Mouse (Mus musculus): ENCODE measurements at regions not wholly inside any gene's neighbourhood (a gene's known extent, or its start where the extent isn't known, plus 50 kb on each side); places are given as distances from the start of the nearest gene placed in this dataset.

DNA sequence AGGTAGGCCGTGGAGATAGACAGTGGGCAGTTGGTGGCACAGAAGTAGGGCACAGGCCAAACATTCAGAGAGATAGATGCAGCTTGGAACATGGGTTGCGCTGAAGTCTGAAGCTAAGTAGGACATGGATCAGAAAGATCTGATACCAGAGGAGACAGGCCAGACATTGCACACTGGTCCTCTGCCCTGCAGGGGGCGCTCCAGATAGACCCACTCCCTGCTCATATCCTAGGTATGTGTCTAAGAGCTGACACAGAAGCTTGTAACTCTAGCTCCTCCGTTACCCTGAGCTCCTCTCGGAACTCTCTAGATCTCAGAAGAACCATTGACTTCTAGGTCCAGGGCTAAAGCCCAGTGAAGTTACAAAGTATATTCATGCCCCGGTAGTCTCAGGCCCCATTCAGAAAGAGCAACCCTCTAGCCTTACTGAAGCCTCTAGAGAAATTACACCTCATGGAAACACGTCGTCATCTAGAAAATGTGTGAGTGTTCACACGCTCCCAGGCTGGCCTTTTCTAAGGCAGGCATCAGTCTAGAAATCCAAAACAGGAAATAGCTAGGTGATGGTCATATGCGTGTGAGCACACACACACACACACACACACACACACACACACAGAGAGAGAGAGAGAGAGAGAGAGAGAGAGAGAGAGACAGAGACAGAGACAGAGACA is 87.8 kb upstream of the Tank start:
- Histone ChIP-seq H3K27me3 (ENCODE audit: control insufficient read depth, insufficient read depth, insufficient read length) (no peaks in the 10 kb centered on the region), H3ac (ENCODE audit: control insufficient read depth, insufficient read length, low read depth) (no peak overlapping the region), H3K79me2 (ENCODE audit: control insufficient read depth, insufficient read depth) (no peaks in the 10 kb centered on the region), H3K4me3 (ENCODE audit: insufficient read depth, poor library complexity, severe bottlenecking) (no peak overlapping the region), H3K79me3 (ENCODE audit: low read depth) (no peaks in the 10 kb centered on the region), H3K36me3 (ENCODE audit: control insufficient read depth, insufficient read depth) (no peaks in the 10 kb centered on the region)
- TF ChIP-seq MYOD1 (IDR thresholded peaks at IDR 0.05; ENCODE audit: control insufficient read depth, insufficient read length, low read depth): no peak
- TF ChIP-seq MYOG (IDR thresholded peaks at IDR 0.05; ENCODE audit: control insufficient read depth, extremely low read depth, insufficient read length): no peak
- no peak for TF ChIP-seq CTCF (IDR thresholded peaks at IDR 0.05; ENCODE audit: control insufficient read depth, insufficient read depth, insufficient read length)
- TF ChIP-seq USF1 (IDR thresholded peaks at IDR 0.05; ENCODE audit: low read depth): no peak
- TF ChIP-seq MAX (IDR thresholded peaks at IDR 0.05): no peak

DNA sequence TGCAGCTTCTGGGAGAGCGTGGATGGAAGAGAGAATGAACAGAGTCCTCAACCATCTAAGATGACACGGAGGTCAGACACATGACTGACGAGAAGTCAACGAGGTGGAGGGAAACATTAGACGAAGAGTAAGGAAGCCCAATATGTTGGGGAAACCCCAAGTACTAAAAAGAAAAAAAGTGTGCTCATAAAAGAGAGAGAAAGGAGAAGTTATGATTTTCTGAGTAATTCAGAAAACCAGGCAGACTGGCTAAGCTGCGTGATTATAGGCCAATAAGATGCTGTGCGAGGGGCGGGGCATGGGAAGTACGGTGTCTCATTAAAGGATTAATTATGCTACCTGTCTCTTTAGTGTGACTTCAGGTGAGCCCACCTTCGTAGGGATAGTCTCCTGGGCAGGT is 88.6 kb upstream of the Tank start:
- Histone ChIP-seq H3K4me3 (ENCODE audit: insufficient read depth, poor library complexity, severe bottlenecking) (no peak overlapping the region), H3K79me3 (ENCODE audit: low read depth) (no peaks in the 10 kb centered on the region), H3K27me3 (ENCODE audit: control insufficient read depth, insufficient read depth, insufficient read length) (no peaks in the 10 kb centered on the region), H3K79me2 (ENCODE audit: control insufficient read depth, insufficient read depth) (no peaks in the 10 kb centered on the region), H3ac (ENCODE audit: control insufficient read depth, insufficient read length, low read depth) (no peak overlapping the region), H3K36me3 (ENCODE audit: control insufficient read depth, insufficient read depth) (no peaks in the 10 kb centered on the region)
- TF ChIP-seq MAX (IDR thresholded peaks at IDR 0.05): no peak
- no peak for TF ChIP-seq FOSL1 (IDR thresholded peaks at IDR 0.05; ENCODE audit: insufficient read depth, low read length, poor library complexity, severe bottlenecking)
- no peak for TF ChIP-seq USF1 (IDR thresholded peaks at IDR 0.05; ENCODE audit: low read depth)
- TF ChIP-seq MYOG (IDR thresholded peaks at IDR 0.05; ENCODE audit: control insufficient read depth, extremely low read depth, insufficient read length): no peak

DNA sequence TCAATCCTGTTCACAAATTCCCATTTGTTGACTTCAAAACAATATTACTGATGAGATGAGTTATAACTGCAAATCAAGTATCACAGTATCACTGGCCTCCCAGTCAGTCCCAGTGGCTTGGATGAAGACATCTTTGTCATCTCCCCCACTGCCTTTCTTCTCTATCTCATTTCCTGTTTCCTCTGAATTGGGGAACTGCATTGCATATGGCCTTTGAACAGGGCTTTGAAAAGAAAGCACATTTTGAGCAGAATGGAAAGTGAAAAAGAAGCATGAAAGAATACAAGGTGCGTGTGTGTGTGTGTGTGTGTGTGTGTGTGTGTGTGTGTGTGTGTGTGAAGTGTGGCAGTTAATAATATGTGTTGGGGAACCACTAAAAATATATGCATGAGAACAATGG is 94.6 kb upstream of the Tank start:
- TF ChIP-seq FOSL1 (IDR thresholded peaks at IDR 0.05; ENCODE audit: insufficient read depth, low read length, poor library complexity, severe bottlenecking) (no peak), USF1 (IDR thresholded peaks at IDR 0.05; ENCODE audit: low read depth) (no peak), MYOD1 (IDR thresholded peaks at IDR 0.05; ENCODE audit: control insufficient read depth, insufficient read length, low read depth) (no peak), MYOG (IDR thresholded peaks at IDR 0.05; ENCODE audit: control insufficient read depth, extremely low read depth, insufficient read length) (no peak), MAX (IDR thresholded peaks at IDR 0.05) (no peak), CTCF (IDR thresholded peaks at IDR 0.05; ENCODE audit: control insufficient read depth, insufficient read depth, insufficient read length) (no peak), CEBPB (IDR thresholded peaks at IDR 0.05; ENCODE audit: low read depth) (no peak)
- H3K4me3 ChIP-seq (ENCODE audit: insufficient read depth, poor library complexity, severe bottlenecking): no peak overlapping the region
- no peaks in the 10 kb centered on the region for H3K36me3 ChIP-seq (ENCODE audit: control insufficient read depth, insufficient read depth)
- H3K79me3 ChIP-seq (ENCODE audit: low read depth): no peaks in the 10 kb centered on the region
- no peaks in the 10 kb centered on the region for H3K27me3 ChIP-seq (ENCODE audit: control insufficient read depth, insufficient read depth, insufficient read length)
- H3K79me2 ChIP-seq (ENCODE audit: control insufficient read depth, insufficient read depth): no peaks in the 10 kb centered on the region
- no peak overlapping the region for H3ac ChIP-seq (ENCODE audit: control insufficient read depth, insufficient read length, low read depth)

DNA sequence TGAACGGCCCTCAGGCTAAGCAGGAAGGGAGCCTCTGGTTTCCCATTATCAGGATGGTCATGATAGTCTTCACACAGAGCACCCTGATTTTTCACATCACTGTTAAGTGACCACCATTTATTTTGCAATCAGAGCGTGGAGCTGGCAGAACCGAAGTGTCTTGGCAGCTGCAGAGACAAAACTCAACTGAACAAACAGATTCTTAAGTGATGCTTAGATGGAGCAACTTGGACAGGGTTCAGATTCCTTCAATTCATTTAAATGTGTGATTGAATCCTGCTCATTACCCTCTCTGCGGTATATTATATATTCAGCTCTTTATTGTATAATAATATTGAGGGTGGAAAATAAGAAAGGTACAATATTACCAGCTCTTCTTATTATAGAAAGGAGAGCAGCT is 101.7 kb upstream of the Tank start:
- no peak overlapping the region for H3K4me3 ChIP-seq (ENCODE audit: insufficient read depth, poor library complexity, severe bottlenecking)
- no peaks in the 10 kb centered on the region for H3K27me3 ChIP-seq (ENCODE audit: control insufficient read depth, insufficient read depth, insufficient read length)
- H3K79me2 ChIP-seq (ENCODE audit: control insufficient read depth, insufficient read depth): no peaks in the 10 kb centered on the region
- no peak for TF ChIP-seq CEBPB (IDR thresholded peaks at IDR 0.05; ENCODE audit: low read depth)
- TF ChIP-seq CTCF (IDR thresholded peaks at IDR 0.05; ENCODE audit: control insufficient read depth, insufficient read depth, insufficient read length): no peak
- no peak for TF ChIP-seq FOSL1 (IDR thresholded peaks at IDR 0.05; ENCODE audit: insufficient read depth, low read length, poor library complexity, severe bottlenecking)
- TF ChIP-seq MAX (IDR thresholded peaks at IDR 0.05): no peak
- no peak for TF ChIP-seq MYOG (IDR thresholded peaks at IDR 0.05; ENCODE audit: control insufficient read depth, extremely low read depth, insufficient read length)
- TF ChIP-seq MYOD1 (IDR thresholded peaks at IDR 0.05; ENCODE audit: control insufficient read depth, insufficient read length, low read depth): no peak
- no peak for TF ChIP-seq USF1 (IDR thresholded peaks at IDR 0.05; ENCODE audit: low read depth)
- H3ac ChIP-seq (ENCODE audit: control insufficient read depth, insufficient read length, low read depth): no peak overlapping the region
- H3K79me3 ChIP-seq (ENCODE audit: low read depth): no peaks in the 10 kb centered on the region
- H3K36me3 ChIP-seq (ENCODE audit: control insufficient read depth, insufficient read depth): no peaks in the 10 kb centered on the region

GRCm38 (mm10) chr2:61474626-61475025 is 103.8 kb upstream of the Tank start:
- TF ChIP-seq MYOD1 (IDR thresholded peaks at IDR 0.05; ENCODE audit: control insufficient read depth, insufficient read length, low read depth) (no peak), CTCF (IDR thresholded peaks at IDR 0.05; ENCODE audit: control insufficient read depth, insufficient read depth, insufficient read length) (no peak), MYOG (IDR thresholded peaks at IDR 0.05; ENCODE audit: control insufficient read depth, extremely low read depth, insufficient read length) (no peak), MAX (IDR thresholded peaks at IDR 0.05) (no peak), USF1 (IDR thresholded peaks at IDR 0.05; ENCODE audit: low read depth) (no peak), CEBPB (IDR thresholded peaks at IDR 0.05; ENCODE audit: low read depth) (no peak), FOSL1 (IDR thresholded peaks at IDR 0.05; ENCODE audit: insufficient read depth, low read length, poor library complexity, severe bottlenecking) (no peak)
- H3K27me3 ChIP-seq (ENCODE audit: control insufficient read depth, insufficient read depth, insufficient read length): no peaks in the 10 kb centered on the region
- H3ac ChIP-seq (ENCODE audit: control insufficient read depth, insufficient read length, low read depth): no peak overlapping the region
- no peaks in the 10 kb centered on the region for H3K36me3 ChIP-seq (ENCODE audit: control insufficient read depth, insufficient read depth)
- H3K4me3 ChIP-seq (ENCODE audit: insufficient read depth, poor library complexity, severe bottlenecking): no peak overlapping the region
- no peaks in the 10 kb centered on the region for H3K79me3 ChIP-seq (ENCODE audit: low read depth)
- no peaks in the 10 kb centered on the region for H3K79me2 ChIP-seq (ENCODE audit: control insufficient read depth, insufficient read depth)

GRCm38 (mm10) chr2:61470521-61470920 is 107.9 kb upstream of the Tank start:
- no peaks in the 10 kb centered on the region for H3K27me3 ChIP-seq (ENCODE audit: control insufficient read depth, insufficient read depth, insufficient read length)
- no peak for TF ChIP-seq MAX (IDR thresholded peaks at IDR 0.05)
- no peak for TF ChIP-seq USF1 (IDR thresholded peaks at IDR 0.05; ENCODE audit: low read depth)
- no peak for TF ChIP-seq MYOD1 (IDR thresholded peaks at IDR 0.05; ENCODE audit: control insufficient read depth, insufficient read length, low read depth)
- TF ChIP-seq MYOG (IDR thresholded peaks at IDR 0.05; ENCODE audit: control insufficient read depth, extremely low read depth, insufficient read length): no peak
- no peak for TF ChIP-seq CEBPB (IDR thresholded peaks at IDR 0.05; ENCODE audit: low read depth)
- no peak for TF ChIP-seq FOSL1 (IDR thresholded peaks at IDR 0.05; ENCODE audit: insufficient read depth, low read length, poor library complexity, severe bottlenecking)
- no peak for TF ChIP-seq CTCF (IDR thresholded peaks at IDR 0.05; ENCODE audit: control insufficient read depth, insufficient read depth, insufficient read length)

More at GRCm38 (mm10) chr2:61470521-61470920, 107.9 kb upstream of the Tank start:
- Histone ChIP-seq H3K36me3 (ENCODE audit: control insufficient read depth, insufficient read depth) (no peaks in the 10 kb centered on the region), H3K79me2 (ENCODE audit: control insufficient read depth, insufficient read depth) (no peaks in the 10 kb centered on the region), H3ac (ENCODE audit: control insufficient read depth, insufficient read length, low read depth) (no peak overlapping the region), H3K4me3 (ENCODE audit: insufficient read depth, poor library complexity, severe bottlenecking) (no peak overlapping the region), H3K79me3 (ENCODE audit: low read depth) (no peaks in the 10 kb centered on the region)

All from C2C12 (cell line).